Mouse (Mus musculus) kidney, adult 9 months (tissue): Measurements from ENCODE around the gene Bend3.

Experiments
- DNase-seq: peaks from one replicate; pipeline ENCODE4 v3.0.0; 2022

Gene Bend3

DNA sequence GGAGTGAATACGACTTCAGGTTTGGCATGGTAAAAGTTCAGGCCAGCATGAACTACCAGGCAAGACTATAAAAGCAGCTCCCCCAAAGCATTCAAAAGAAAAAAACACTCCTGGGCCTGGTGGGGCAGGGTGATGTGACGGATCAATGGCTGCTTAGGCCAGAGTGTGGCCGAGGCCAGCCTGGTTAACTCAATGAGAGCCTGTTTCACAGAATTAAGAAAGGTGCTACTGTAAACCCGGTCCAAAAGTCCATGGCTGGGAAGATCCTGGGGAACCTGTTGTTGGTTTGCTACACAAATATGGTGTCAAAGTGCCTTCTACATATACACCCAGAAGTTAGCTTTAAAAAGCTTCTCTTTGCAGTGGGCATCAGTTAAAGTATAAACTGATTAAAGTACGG is 60.2 kb downstream of the Bend3 start:
- DNase-seq = peak; percentile 76

GRCm38 (mm10) chr10:43539746-43540310 is 61.2 kb downstream of the Bend3 start:
- peak; percentile 48 for DNase-seq

GRCm38 (mm10) chr10:43540442-43541152 is 62.0 kb downstream of the Bend3 start, which contains the start of gene 1700021F05Rik:
1700021F05Rik (minus strand) TSS chr10:43540994.
- DNase-seq = peak; percentile 96

DNA sequence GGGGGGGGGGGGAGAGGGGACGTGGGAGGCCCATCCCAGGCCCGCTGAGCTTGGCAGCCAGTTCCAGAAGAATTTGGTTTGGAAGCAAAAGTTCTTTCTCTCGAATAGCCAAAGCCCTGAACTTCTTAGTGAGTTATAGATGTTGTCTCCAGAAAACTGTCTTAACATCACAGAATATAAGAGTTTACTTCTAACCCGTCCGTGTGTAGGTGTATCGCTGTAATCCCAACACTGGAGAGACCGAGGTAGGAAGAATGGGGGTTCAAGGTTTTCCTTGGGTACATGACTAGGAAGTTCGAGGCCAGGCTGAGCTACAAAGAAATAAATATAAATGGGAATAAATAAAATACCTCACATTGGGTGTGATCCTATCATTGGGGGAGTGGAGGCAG is 62.5 kb downstream of the Bend3 start:
- DNase-seq = no peak

- no peak for DNase-seq
Observed at GRCm38 (mm10) chr10:43549411-43549810, 70.8 kb downstream of the Bend3 start.

- no peak for DNase-seq
Observed at GRCm38 (mm10) chr10:43550923-43551322, 72.3 kb downstream of the Bend3 start.

DNA sequence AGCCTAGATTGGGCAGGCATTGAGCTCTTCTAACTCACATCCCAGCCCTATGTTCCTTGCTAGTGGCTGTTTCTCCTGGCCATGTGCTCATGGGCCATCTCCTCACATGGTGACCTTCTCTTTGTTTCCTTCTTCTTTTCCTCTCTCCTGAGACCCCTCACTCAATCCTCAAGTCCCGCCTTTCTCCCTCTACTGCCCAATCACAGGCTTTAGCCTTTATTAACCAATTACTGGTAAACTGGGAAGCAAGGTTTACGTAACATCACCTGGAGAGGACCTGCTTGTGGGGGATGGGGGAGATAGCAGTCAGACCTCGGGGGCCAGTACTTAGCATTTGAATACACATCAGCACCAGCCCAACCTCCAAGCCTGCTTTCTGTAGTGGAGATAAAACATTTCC is 72.8 kb downstream of the Bend3 start:
- no peak for DNase-seq

DNA sequence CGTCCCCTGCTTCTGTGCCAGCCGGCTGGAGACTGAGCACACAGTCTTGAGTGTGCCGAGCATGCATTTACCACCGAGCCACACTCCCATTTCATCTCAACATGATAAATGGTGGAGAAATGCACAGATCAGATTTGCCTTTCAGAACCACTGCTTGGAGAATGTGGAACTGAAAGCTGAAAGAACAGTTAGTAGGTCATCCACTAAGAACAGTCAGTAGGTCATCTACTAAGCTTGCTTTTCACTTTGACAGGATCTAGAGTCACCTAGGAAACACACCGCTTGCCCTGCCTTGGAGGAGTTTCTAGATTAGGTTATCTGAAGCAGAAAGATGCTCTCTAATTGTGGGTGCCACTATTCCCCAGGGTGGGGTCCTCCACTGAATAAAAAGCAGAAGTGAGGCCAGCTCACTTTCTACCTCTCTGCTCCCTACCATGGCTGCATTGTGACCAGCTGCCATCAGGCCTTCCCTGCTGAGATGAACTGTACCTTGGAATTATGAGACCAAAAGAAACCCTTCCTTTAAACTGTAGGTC is 79.1 kb downstream of the Bend3 start:
- DNase-seq = no peak

- DNase-seq = no peak
Observed at GRCm38 (mm10) chr10:43559313-43559712, 80.7 kb downstream of the Bend3 start.

DNA sequence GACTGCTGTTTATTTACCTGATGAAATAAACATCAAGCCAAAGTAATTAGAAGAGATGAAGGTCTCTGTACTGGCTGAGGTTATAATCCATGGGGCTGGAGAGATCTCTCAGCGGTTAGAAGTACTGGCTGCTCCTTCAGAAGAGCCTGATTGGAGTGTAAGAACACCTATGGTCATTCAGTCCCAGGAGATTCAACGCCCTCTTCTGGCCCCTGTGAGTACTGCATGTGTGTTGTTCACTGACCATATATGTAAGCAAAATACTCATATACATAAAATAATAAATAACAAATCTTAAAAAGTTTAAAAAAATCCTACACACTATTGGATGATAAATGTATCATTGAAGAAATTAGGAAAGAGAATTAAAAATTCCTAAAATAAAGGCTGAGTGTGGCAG is 82.1 kb downstream of the Bend3 start:
- no peak for DNase-seq

DNA sequence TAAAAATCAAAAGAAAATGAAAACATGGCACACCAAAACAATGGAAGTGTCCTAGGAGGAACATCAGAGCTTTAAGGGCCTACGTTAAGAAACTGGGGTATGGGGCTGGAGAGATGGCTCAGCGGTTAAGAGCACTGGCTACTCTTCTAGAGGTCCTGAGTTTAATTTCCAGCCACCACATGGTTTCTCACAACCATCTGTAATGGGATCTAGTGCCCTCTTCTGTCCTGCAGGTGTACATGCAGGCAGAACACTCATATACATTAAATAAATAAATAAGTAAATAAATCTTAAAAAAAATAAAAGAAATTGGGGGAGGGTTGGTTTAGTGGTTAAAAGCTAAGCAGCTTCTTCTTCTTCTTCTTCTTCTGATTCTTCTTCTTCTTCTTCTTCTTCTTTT is 82.7 kb downstream of the Bend3 start:
- no peak for DNase-seq
